Mouse (Mus musculus): ENCODE results near the gene Ifi203. TPM values are rescaled to one million over a fixed set of nuclear protein-coding genes. Genes with fewer than 3 reads are reported as not detected.
"Not testable (repeated sequence)": the region's sequence is repeated elsewhere in the genome, so short reads cannot be mapped to it uniquely, and the experiment has no call there.

The Ifi203 gene
- total RNA-seq, 2 experiments from 2014 or later = 6.4 to 6.5 TPM

- DNase-seq (ENCODE audit: low spot score in 2 of 2) = not testable (repeated sequence)
Measured at GRCm38 (mm10) chr1:173905885-173906284, 36.6 kb downstream of the Ifi203 start.

DNA sequence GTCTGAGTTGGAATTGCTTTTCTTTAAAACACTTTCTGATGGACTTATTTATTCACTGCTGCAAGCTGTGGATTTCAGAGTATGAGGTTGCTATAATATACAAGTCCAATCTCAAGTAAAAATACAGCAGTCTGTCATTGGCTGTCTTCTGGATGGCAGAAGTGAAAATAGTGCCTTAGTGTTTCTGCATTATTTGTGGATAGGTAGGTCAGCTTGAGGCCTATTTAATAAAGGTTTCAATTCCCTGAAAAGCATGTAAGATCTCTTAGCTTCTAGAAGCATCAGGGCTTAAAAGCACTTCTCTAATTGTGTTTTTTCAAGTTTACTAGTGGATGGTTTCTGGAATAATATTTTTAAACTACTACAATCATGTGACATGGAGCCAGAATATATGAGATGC lies 52.7 kb downstream of the Ifi203 start:
- not testable (repeated sequence) for DNase-seq (ENCODE audit: low spot score in 2 of 2)

DNA sequence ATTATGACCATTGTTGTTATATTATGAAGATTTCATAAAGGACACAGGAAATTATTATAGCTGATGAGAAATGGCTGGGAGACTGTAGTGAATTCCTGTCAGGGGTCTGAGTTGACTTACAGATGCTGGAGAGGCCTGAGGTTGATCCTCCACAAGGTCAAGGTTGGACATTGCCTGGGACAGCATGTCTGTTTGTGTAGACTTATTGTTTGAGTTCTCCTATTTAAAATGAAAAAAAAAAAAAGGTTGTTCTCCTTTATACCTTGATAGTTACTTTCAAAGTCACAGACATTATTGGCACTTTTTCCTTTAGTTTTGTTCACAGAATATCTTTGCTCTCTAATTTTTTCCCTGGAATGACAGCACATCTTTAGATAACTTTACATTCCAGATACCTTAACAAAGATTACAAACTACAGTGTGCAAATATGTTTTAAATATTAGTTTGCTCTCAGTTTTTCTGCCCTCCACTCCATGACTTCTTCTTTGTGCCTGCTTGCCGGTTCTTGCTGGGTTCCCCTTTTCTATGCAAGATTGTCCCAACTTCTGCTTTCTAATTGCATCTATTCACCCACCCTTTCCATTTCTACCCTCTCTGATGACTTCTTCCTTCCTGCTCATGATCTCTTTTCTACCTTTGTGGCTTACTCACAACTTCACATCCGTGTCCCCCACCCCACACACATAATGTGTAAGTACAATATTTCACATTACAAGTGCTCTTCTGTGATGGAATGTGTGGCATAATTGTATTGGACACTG lies 55.3 kb downstream of the Ifi203 start:
- DNase-seq (ENCODE audit: low spot score in 2 of 2) = not testable (repeated sequence)

- not testable (repeated sequence) for DNase-seq (ENCODE audit: low spot score in 2 of 2)
Measured at GRCm38 (mm10) chr1:173880004-173880666, 62.3 kb downstream of the Ifi203 start.

DNA sequence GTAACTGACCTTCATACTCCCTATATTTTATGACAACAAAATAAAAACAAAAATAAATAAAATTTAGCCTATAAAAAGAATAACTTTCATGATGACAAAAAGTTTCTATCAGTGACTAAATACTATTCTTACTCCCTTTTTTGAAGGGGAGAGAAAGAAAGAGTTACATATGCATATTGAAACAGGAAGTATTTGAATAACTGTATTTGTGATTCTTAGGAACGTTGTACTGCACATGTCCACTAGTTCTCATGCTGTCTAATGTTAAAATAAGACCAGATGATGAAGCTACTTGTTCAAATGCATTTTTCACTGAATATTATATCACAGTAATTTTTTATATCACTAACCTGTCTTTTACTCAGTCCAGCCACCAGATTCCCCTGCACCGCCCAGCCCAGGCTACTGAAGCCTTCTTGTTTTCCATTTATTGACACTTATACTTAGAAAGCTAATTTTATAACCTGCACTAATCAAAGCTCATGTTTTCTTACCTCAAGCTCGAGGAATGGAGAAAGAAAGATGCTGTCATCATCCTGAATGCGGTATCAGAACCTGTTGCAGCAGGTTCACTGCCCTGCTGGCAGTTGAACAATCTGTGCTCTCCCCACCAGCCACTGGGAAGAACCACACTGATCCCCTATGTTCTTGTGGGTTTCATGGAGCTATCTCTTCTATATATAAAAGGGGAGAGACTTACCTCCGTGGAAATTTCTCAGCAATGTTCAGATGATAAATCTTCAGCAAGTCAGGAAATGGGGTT lies 63.1 kb downstream of the Ifi203 start:
- not testable (repeated sequence) for DNase-seq (ENCODE audit: low spot score in 2 of 2)

DNA sequence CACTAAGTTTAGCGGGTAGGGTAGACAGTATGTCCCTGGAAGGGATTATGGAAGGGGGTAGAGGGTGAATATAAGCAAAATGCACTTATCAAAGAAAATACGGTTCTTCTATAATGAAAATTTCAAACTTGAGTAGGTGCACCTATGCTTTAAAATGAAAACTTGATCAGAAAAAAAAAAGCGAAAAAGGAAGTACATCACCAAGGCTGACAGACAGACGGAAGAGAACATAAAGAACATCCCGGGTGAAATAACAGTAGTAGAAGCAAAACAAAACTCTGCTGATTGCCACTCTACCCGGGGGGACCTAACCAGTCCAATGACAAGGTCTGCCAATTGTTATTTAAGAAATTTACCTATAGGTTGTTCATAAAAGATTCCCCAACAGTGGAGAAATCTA lies 64.2 kb downstream of the Ifi203 start:
- DNase-seq (ENCODE audit: low spot score in 2 of 2) = not testable (repeated sequence)

DNA sequence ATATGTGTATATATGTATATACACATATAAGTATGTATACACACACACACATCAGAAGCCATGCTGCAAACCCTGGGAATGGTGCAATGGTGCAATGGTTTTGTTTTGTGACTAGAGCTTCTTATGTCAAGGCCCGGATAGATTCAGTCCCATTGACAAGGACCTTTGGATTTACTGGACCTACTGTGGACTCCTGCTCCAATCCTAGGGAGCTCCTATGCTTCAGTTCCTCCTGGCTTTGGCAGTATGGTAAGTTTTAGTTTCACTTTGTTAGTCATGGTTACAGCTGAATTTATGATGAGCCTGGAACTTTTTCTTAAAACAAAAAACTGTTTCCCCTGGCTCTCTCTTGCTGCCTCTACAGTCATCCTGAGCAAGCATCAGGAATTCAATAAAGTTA lies 65.3 kb downstream of the Ifi203 start:
- not testable (repeated sequence) for DNase-seq (ENCODE audit: low spot score in 2 of 2)

Other genes starting within 250 kb of the Ifi203 start
- 1 to 10 TPM; 2.6 to 2.8 TPM for gene Ifi207, start 200.9 kb downstream of the Ifi203 start, total RNA-seq (2021)
- 1 to 10 TPM; 3.1 to 3.6 TPM for gene Ifi204, start 175.7 kb downstream of the Ifi203 start, total RNA-seq (2021)
- under 1 TPM; 0.65 to 0.87 TPM for gene Ifi211, start 29.6 kb downstream of the Ifi203 start, total RNA-seq (2021)
- gene Mndal, start 181 bp downstream of the Ifi203 start, total RNA-seq (2021) = 10 to 100 TPM in 1 of 2 experiments, 1 to 10 TPM in 1; 8.4 to 10.1 TPM
- gene Ifi202b, start 40.1 kb upstream of the Ifi203 start, total RNA-seq (2021) = not detected
- gene Ifi205, start 89.1 kb upstream of the Ifi203 start, total RNA-seq (2021) = under 1 TPM; 0.68 to 0.70 TPM
- not detected for gene Olfr433, start 98.0 kb upstream of the Ifi203 start, total RNA-seq (2021)
- not detected for gene Olfr432, start 106.5 kb upstream of the Ifi203 start, total RNA-seq (2021)
- gene Olfr430, start 123.9 kb upstream of the Ifi203 start, total RNA-seq (2021) = not detected
- not detected for gene Olfr429, start 141.7 kb upstream of the Ifi203 start, total RNA-seq (2021)
- not detected for gene Olfr427, start 154.2 kb upstream of the Ifi203 start, total RNA-seq (2021)
- gene Olfr231, start 178.5 kb upstream of the Ifi203 start, total RNA-seq (2021) = not detected
- gene Olfr424, start 188.8 kb upstream of the Ifi203 start, total RNA-seq (2021) = not detected
- not detected for gene Olfr420, start 213.0 kb upstream of the Ifi203 start, total RNA-seq (2021)
- 10 to 100 TPM in 1 of 2 experiments, 1 to 10 TPM in 1; 5.0 to 10.4 TPM for gene Spta1, start 230.1 kb upstream of the Ifi203 start, total RNA-seq (2021)

All from adrenal gland, postnatal 4 days (tissue).